Mouse (Mus musculus): ENCODE measurements around the gene Psip1.
A peak's percentile ranks its signal among the peaks of the same experiment; 100 is the strongest.
"Not testable (repeated sequence)": the region's sequence is repeated elsewhere in the genome, so short reads cannot be mapped to it uniquely, and the experiment has no call there.

Gene Psip1

DNA sequence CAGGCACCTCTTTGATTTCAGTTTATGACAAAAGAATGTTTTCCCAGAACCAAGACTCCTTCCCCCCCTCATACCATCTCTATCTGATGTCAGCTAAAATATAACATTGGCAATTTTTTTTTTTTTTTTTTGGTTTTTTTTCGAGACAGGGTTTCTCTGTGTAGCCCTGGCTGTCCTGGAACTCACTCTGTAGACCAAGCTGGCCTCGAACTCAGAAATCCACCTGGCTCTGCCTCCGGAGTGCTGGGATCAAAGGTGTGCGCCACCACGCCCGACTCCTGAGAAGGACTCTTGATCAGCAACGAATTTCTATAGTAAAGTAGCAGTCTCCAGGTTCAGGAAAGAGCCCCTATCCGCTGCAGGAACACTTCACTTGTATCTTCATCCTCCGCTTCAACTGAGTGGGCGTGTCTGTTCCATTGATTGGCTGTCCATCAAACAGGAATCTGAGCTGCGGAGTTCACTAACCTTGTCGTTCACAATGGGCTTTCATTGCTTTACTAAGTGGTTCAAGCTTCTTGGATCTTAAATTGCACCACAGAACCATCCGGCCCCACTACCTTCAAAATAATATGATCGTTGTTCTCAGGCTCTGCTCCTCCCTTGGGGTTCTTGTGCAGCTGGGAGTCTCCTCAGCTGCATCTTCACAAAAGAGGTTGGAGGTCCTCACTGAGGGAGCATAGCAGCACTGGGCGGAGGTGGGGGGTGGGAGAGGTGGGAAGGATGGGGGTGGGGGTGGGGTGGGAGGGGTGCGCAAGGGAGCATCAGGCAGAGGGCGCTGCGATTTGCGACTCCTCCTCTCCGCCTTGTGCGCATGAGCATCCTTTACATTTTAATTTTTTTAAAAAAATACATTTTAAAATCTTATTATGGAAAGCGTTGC lies 14.1 kb upstream of the Psip1 start:
- no peak for DNase-seq

DNA sequence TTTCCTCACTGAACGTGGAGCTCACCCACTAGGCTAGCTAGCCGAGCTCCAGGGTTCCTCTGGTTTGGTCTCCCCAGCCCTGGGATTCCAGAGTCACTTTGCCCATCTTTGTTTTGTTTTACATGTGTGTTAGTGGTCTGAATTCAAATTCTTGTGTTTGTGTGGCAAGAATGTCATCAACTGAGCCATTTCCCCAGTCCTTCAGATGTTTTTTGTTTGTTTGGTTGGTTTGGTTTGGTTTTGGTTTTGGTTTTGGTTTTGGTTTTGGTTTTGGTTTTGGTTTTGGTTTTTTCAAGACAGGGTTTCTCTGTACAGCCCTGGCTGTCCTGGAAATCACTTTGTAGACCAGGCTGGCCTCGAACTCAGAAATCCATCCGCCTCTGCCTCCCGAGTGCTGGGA lies 10.8 kb upstream of the Psip1 start:
- DNase-seq, result not testable (repeated sequence)

DNA sequence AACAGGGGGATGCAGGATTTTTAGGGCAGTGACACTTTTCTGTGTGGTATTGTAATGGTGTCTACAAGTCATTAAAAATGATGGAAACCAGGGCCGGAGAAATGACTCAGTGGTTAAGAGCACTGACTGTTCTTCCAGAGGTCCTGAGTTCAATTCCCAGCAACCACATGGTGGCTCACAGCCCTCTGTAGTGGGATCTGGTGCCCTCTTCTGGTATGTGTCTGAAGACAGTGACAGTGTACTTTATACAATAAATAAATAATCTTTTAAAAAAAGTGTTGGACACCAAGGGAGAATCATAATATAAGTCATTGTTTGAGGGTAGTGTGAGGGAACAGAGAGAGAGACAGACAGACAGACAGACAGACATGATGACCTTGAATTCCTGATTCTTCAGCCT lies 6.9 kb upstream of the Psip1 start:
- no peak for DNase-seq

DNA sequence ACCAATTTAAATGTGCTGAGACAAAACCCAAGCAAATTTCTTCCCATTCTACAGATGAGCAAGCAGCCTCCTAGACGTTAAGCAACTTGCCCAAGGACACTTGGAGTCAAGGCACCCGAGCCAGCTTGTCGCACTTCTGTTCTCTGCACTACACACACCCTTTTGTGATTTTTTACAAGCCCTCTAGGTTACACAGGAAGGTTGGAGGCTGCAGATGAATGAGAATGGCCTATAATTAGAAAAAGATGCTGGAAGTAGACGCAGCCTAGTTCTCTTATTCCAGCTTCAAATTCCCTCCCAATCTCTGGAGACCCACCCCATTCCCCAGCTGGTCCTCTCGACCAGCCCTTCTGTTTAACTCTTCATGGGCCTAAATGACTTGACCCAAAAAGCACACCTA lies 2.9 kb upstream of the Psip1 start:
- no peak for DNase-seq

DNA sequence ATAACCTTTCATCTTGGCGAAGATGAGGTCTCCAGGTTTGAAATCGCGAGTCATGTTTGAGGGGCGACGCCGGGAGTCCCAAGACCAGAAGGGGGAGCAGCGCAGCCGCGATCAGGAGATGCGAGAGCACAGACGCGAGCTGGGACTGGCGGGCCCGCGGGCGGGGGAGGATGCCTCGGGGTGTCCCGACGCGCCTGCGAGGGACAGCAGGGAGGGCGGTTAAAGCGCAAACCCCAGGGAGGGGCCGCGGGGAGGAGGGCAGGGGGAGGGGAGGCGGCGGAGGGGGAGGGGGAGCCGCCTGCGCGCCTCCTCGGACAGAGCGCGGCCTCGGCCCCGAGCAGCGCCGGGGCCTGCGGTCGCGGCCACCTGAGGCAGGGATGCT lies 533 bp downstream of the Psip1 start:
- peak; percentile 93 for DNase-seq

DNA sequence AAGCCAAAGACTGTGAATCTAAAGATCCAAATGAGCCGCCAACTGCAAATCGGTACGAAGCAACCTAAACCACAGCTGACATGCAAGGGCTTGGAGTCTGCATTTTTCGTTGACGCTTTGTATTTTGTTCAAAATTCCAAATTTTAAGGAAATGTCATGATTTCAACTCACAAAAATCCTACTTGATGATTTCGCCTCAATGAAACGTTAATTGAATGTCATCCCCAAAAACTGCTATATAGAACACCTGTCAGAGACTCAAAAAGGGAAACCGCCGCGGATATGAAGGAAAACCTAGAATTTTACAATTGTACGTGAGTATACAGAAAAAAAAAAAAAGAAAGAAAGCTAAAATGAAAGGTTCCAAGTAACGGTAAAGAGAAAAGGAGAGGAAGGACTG lies 1.0 kb downstream of the Psip1 start:
- DNase-seq, result no peak

DNA sequence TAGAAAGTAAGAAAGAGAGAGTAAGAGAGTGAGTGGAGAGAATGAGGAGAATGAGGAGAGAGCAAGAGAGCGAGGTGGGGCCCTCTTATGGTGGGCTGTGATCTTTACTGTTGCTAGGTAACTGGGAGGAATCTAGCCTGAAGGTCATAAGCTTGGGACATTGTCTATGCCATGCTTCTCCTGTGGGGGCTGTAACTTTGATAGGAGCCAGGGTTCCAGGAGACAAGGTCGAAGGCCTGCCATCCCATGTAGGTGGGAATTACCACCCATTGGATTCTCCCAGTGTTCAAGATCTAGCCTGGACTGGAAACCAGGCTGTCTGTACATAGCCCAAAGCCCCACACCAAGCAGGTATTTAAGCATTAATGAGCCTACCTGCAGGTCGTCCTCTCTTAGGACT lies 18.1 kb downstream of the Psip1 start:
- no peak for DNase-seq

DNA sequence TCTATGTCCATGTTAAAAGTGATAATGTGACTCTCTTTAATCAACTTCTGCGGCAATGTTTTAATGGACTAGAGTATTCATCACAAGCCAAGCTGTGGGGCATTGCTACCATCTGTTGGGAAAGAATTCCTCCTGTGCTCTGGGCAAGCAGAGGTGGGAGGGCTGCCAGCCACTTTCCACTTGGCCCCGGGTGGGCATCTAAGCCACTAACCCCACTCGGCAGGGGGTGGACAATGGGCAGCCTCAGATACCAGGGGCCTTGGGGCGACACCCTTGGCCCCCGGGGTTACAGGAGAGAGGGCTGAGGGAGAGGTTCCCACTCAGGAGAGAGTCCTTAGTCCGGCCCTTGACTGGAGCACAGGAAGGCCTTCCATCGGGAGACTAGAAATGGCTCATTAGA lies 18.6 kb downstream of the Psip1 start:
- no peak for DNase-seq

DNA sequence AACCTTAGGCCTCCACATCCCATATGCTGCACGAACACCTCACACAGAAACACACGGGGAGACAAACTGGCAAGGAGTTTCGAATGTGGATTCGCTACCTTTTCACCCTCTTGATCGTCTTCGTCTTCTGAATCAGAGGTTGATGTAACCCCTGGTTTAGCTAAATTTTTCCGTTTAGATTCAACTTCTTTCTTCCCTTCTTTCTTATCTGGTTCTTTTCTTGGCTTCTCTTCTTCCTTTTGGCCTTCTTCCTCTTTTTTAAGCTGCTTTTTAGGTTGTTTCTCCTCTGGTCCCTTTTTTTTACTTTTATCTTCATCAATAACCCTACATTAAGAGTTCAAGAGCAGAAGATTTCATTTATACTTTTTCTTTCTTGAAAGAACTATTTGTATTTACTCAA lies 21.4 kb downstream of the Psip1 start:
- no peak for DNase-seq

DNA sequence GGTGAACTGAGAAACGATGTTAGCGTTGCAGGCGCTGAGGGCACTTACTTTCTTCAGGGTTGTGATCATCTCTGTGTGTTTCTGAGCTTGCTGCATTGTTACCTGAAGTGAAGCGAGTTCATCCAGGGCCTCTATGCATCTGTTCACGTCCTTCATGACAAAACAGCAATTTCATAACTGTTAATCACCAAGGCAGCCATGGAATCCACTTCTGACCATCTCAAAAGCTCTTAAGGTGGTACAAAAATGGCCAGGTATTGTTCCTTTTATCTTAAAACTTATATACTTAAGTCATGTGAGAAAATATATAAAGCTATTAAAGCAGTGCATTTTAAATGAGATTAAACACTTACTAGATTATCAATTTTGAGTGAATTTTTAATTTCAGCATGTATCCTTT lies 26.2 kb downstream of the Psip1 start:
- no peak for DNase-seq

DNA sequence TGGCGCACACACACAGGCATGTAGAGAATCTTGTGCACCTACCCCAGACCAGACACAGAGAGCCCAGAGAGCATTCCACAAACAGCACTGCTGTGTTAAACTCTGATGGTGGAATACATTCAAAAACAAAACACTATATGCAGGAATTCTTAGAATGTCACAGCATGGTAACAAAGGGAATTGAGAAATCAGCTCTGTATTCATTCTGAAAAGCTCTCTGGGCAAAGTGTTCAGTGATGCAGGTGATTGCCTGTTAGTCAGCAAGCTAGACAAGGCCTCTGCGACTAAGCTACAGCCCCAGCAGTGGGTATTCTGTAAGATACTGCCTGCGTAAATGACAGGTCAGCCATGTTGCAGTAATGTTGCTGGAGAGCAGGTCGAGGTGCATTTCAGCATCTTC lies 35.5 kb downstream of the Psip1 start:
- no peak for DNase-seq

DNA sequence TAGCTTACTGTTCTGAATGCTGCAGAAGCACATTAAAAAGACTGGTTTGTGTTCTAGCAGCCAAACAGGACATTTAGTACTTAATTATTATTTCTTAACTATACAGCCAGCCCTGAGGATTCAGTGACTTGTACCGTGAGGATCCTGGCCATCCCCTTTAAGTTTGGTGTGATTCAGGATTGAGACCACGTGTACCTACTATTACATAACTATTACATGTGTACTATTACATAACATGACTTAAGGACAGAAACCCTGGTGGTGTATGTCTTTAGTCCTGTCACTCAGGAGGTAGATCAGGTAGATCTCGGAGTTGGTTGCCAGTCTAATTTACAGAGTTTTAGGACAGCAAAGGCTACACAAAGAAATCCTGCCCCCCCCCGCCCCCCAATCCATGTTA lies 45.2 kb downstream of the Psip1 start:
- DNase-seq, result no peak

DNA sequence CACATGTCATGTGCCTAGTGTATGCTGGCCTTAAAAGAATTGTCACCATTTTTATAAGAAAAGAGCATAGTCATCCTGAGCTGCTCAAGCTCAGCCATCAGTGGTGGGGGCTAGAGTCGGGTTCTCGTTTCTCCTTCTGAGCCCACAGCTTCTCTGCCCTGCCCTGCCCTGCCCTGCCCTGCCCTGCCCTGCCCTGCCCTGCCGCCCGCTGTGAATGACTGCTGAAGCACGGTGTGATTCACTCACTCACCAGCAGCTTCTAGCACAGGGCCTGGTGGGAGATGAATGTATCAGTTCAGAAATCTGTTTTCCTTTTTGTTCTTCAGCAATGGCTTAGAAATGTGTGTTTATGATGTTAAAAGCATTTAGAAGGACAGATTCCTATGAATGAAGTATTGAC lies 47.2 kb downstream of the Psip1 start:
- DNase-seq, result no peak

DNA sequence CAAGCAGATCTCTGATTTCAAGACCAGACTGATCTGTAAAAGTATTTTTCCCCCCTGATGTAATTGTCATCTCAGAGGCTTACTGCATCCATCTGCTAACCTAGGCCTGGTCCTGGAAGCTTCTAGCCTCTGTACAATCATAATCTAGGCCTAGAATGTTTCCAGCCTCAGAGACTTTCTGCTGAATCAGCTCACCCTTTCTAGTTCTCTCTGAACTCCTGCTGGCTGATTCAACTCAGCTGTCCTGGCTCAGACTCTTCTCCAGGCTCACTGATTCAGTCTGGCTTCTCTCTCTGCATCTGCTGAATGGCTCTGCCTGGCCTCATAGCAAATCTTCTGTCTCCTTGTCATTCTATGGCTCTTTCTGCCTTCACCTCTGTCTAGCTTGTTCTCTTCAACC lies 48.1 kb downstream of the Psip1 start:
- DNase-seq, result no peak

DNA sequence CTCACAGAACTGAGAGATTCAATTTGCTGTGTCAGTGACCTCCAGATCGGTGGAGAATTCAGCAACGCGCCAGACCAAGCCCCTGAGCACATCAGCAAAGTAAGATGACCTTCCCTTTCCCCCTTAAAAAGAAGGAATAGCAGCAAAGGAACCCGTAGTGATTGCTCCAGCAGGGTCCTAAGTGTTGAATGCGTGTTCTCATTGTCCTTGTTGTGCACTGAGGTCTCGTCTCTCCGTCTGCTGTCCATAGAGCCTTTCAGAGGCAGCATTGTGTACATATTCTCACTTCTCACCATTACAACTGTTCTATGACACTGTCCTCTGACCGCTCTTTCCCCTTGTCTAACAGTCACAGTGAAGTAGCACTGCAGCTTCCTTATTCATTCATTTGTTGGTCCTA lies 49.9 kb downstream of the Psip1 start:
- DNase-seq, result no peak

DNA sequence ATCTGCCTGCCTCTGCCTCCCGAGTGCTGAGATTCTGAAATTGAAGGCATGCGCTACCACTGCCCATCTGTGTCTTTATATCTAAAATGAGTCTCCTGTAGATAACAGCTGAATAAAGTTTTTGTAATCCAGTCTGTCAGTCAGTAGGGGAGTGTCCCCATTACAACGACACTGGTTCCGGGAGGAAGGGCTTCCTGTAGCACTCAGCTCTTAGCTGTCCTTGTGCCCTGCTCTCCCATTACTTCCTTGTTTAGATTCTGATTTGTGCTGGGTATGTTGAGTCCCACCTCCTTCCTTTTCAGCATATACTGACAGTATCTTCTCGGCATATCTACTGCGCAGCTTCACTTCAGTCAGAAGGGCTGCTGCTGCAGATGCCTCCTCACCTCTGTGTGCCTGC lies 53.4 kb downstream of the Psip1 start:
- DNase-seq, result no peak

DNA sequence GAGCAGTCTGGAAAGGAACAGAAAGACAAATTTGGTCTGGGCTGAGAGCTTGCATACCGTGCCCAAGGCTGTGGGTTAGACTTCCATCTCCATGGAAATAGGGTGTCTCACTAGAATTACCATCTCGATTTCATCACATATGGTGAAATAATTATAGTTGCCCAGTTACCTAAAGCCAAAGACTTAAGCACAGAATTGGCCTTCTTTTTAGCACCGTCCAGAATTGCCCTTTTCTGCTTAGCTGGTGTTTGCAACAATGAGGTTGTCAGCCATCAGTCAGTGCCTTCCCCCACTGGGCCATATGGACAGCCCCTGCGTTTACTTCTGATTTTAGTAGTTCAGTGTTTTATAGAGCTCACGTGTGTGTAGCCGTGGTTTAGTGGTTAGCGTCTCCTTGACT lies 54.3 kb downstream of the Psip1 start:
- DNase-seq, result no peak

DNA sequence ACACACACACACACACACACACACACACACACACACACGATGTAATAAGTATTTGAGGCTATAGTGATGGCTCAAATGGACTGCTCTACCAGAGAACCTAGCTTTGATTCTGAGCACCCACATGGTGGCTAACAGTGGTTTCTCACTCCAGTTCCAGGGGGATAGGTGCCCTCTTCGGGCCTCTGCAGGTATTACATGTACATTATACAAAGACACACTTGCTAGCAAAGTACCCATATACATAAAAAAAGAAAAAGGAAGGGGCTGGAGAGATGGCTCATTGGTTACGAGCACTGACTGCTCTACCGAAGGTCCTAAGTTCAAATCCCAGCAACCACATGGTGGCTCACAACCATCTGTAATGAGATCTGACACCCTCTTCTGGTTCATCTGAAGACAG lies 57.4 kb downstream of the Psip1 start:
- DNase-seq, result no peak

DNA sequence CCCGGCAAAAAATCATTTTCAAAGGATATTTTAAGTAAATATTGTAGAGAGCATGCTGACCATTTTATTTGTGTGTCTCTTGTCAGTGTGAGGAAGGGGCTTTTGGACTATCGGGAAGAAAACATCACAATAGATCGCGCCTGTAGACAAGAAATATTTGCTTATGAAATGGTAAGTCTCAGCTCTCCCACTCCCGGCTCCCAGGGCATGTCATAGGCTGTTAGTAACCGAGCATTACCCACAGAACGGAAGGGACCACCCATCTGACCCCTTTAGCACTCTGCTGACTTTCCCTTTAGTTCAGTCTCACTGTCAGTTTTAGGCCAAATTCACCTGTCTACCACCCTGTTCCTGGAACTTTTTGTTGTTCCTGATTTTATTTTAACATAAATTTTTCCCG lies 58.6 kb downstream of the Psip1 start:
- no peak for DNase-seq

DNA sequence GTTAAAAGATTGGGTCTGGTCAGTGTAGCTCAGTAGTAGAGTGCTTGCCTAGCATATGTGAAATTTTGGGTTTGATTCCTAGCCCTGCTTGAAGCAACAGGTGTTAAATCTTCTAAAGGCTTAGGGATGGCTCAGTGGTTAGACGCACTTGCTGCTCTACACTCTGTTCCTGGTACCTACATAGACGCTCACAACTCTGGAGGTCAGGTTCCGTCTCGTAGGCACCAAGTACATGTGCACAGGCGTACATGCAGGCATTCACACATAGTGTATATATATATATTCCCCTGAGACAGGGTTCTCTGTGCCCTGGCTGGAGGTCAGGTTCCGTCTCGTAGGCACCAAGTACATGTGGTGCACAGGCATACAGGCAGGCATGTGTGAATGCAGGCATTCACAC lies 59.1 kb downstream of the Psip1 start:
- DNase-seq, result no peak

DNA sequence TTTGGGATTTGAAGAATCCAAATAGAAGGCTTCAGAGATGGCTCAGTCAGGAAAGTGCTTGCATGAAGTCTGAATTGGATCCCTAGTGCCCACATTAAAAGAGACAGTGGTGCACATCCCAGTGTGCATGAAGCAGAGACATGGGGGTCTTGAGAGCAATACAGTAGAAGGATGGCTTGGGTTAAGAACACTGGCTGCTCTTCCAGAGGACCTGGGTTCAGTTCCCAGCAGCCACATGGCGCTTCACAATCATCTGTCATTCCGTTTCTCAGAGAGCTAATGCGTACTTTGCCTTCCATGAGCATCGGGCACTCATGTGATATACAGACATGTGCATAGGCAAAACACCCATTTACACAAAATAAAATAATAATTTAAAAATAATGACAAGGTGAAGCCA lies 61.1 kb downstream of the Psip1 start:
- no peak for DNase-seq

DNA sequence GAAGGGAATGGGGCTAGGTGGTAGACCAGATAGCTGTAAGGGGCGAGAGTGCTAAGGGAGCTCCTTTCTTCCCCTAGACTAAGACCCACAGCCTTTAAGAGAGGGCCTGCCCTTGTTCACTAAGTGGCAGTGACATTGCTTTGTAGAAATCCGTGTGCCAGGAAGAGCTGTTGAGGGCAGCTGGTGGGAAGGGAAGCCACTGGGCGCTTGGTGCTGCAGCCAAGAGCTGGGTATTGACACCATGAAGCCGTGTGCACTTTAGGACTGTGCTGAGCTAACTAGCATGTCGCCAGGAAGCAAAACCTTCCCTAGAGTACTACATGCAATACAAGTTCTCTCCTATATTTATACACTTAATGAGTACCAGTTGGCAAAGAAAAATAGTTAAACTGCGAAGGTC lies 62.6 kb downstream of the Psip1 start:
- DNase-seq, result no peak

DNA sequence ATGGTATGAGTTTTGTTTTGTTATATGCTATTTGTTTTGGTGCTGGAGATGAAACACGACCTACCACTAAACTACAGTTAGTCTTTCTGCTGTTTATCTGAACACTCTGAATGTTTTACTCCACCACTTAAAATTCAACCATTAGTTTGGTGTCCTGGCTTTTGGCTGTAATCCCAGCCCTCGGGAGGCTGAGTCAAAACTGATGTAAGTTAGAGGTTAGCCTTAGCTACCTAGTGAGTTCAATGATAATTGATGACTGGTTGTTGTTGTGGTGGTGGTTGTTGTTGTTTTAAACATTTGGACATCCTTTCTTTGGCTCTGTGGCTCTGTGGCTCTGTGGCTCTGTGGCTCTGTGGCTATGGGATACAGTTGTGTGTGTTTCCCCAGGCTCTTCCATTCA lies 67.5 kb downstream of the Psip1 start:
- DNase-seq, result no peak

DNA sequence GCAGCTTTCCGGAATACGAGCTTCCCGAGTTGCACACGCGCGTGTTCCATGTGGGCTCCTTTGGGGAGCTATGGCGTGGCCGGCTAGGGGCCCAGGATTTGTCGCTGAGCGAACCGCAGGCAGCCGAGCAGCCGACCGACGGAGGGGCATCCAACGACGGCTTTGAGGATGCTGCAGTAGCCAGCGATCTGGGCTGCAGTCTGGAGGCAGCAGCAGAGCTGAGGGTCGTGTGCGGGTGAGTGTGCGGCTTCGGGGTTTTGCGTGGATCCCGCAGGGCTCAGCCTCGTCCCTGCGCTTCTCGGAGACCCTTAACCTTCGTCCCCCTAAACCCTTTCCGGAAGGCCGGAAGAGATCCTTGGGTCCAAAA lies 68.5 kb downstream of the Psip1 start:
- DNase-seq, result no peak

DNA sequence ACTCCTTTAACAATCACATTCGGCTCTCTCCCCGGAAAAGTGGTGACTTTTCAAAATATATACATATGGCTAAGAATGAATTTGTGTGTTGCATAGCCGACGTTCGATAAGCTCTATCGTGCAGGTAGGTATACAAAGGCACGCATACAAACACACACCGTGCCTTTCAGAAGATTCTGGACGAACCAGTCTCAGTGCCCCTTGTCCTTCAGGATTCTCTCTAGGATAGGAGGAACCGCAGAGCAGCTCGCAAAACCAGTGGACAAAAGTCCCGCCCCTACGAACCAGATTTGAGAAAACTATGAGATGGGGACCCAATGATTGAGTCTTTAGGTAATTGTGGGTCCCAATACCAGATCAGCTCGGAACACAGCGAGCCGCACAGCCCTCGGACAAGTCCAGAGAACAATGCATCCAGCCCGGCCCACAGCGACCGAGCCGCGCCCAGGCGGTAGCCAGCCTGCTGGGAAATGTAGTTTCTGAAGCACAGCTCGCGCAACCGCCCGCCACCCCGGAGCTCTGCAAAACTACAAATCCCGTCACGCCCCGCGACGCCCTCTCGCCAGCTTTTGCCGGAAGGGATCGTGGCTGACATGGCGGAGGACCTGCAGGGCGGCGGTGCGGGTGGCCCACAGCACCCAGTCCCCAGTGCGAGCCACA lies 69.0 kb downstream of the Psip1 start, which contains the start of gene Snapc3:
Snapc3 (plus strand) TSS at position 565 of the 660 bp plus-strand sequence.
- DNase-seq, result peak; percentile 97

Measured in liver (tissue).